Mouse (Mus musculus) lung, postnatal 0 days (tissue): ENCODE results near the gene Rpl34. TPM values are rescaled to one million over a fixed set of nuclear protein-coding genes. Genes with fewer than 3 reads are reported as not detected.

Source experiments
- ATAC-seq: fragments of 200-750 bp; cut with Nextera tagmentation; 2 replicates; pipeline ENCODE4 v1.8.0; 2017; ENCODE audit warnings: moderate library complexity
- DNase-seq: peaks from one replicate; pipeline ENCODE4 v3.0.0-alpha.2; 2016; ENCODE audit warnings: low spot score
- H3K27ac ChIP-seq: fragments of 300-500 bp; sonication (generic); 2 replicates; pipeline ENCODE4 v1.5.1; 2014; ENCODE audit warnings: antibody characterized with exemption, mild to moderate bottlenecking, low read length, mixed read lengths
- H3K27me3 ChIP-seq: fragments of 300-500 bp; sonication (generic); replicated peaks from 2 replicates; pipeline ENCODE4 v1.6.1; 2014; ENCODE audit warnings: low read length, mixed read lengths; ENCODE audit not compliant: insufficient read depth
- H3K36me3 ChIP-seq: fragments of 300-500 bp; sonication (generic); 2 replicates; pipeline ENCODE4 v1.6.1; 2014; ENCODE audit warnings: low read length, mixed read lengths; ENCODE audit not compliant: insufficient read depth
- H3K4me1 ChIP-seq: fragments of 300-500 bp; sonication (generic); 2 replicates; pipeline ENCODE4 v1.6.1; 2014; ENCODE audit warnings: antibody characterized with exemption, low read depth, low read length, mixed read lengths; ENCODE audit not compliant: insufficient read depth
- H3K4me2 ChIP-seq: fragments of 300-500 bp; sonication (generic); replicated peaks from 2 replicates; pipeline ENCODE4 v1.6.1; 2014; ENCODE audit warnings: low read depth, mild to moderate bottlenecking, low read length, moderate library complexity, mixed read lengths
- H3K4me3 ChIP-seq: fragments of 300-500 bp; sonication (generic); 2 replicates; pipeline ENCODE4 v1.5.1; 2014; ENCODE audit warnings: low read depth, low read length
- H3K9ac ChIP-seq: fragments of 300-500 bp; sonication (generic); replicated peaks from 2 replicates; pipeline ENCODE4 v1.6.1; 2014; ENCODE audit warnings: low read depth, mild to moderate bottlenecking
- H3K9me3 ChIP-seq: fragments of 300-500 bp; sonication (generic); 2 replicates; pipeline ENCODE4 v1.6.1; 2016; ENCODE audit warnings: low read length, mixed read lengths
- CTCF ChIP-seq: IDR thresholded peaks from 2 replicates; pipeline ENCODE4 v1.5.1; 2016; ENCODE audit warnings: antibody characterized with exemption, mild to moderate bottlenecking
- EP300 ChIP-seq: IDR thresholded peaks from 2 replicates; pipeline ENCODE4 v1.6.1; 2016; ENCODE audit warnings: antibody characterized with exemption, mild to moderate bottlenecking, control low read depth
- WGBS: fragments of 180-500 bp; shearing (Covaris S2); extraction: QIAGEN DNeasy Blood & Tissue Kit; methylation state at CpG from one replicate; pipeline ENCODE4 v1.1.7; 2014; 5-methylcytosine and 5-hydroxymethylcytosine counted together
- polyA plus RNA-seq: library from polyadenylated mRNA; unstranded; fragments of >200 nt; fragmentation: Nextera tagmentation; extraction: Ambion mirVana; gene quantifications from 2 replicates; pipeline ENCODE4 v1.2.1, GENCODE M21; 2015

Rpl34 gene
- polyA plus RNA-seq, 1 experiment from 2014 or later: 839 TPM

DNA sequence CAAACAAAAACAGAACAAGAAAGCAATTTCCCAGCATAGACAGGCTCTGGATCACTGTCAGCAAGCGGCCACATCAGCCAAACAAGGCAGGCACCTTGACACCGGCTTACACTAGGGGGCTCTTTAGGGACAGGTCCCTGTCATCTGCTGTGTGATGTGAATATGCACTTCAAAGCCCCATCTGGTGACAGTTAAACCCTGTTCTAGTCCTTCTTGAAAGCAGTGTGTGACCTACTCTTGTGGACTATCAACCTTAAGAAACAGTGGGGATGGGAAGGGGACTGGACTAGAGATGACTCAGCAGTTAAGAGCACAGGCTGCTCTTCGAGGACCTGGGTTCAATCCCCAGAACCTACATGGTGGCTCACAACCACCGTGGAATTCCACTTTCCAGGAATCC is 32.6 kb downstream of the Rpl34 start:
- Histone ChIP-seq H3K4me1 (no peaks in the 10 kb centered on the region), H3K9ac (no peak overlapping the region), H3K4me2 (no peak overlapping the region), H3K4me3 (no peak overlapping the region), H3K36me3 (peaks cover 17% of the 10 kb centered on the region), H3K9me3 (no peaks in the 10 kb centered on the region), H3K27me3 (no peaks in the 10 kb centered on the region), H3K27ac (no peak overlapping the region)
- no peak for DNase-seq
- no peak for TF ChIP-seq CTCF
- TF ChIP-seq EP300: no peak
- 70% methylated on average over 4 of the region's 4 CpGs for whole genome bisulfite sequencing
- no peak for ATAC-seq

- H3K9me3 ChIP-seq: no peaks in the 10 kb centered on the region
- ATAC-seq: no peak
- no peak overlapping the region for H3K4me2 ChIP-seq
- H3K4me1 ChIP-seq: no peaks in the 10 kb centered on the region
- no peak overlapping the region for H3K9ac ChIP-seq
- H3K27ac ChIP-seq: no peak overlapping the region
- peaks cover 10% of the 10 kb centered on the region; the same call in 1 of the 2 replicates for H3K36me3 ChIP-seq
- no peaks in the 10 kb centered on the region for H3K27me3 ChIP-seq
- DNase-seq: no peak
- H3K4me3 ChIP-seq: no peak overlapping the region
- TF ChIP-seq CTCF (no peak), EP300 (no peak)
- 92% methylated on average over 7 of the region's 7 CpGs for WGBS
Observed at GRCm38 (mm10) chr3:130694705-130695104, 35.5 kb downstream of the Rpl34 start.

- no peaks in the 10 kb centered on the region for H3K9me3 ChIP-seq
- WGBS: 56% methylated on average over 9 of the region's 9 CpGs
- H3K4me3 ChIP-seq: no peak overlapping the region
- ATAC-seq: no peak
- no peak overlapping the region for H3K4me2 ChIP-seq
- no peaks in the 10 kb centered on the region for H3K4me1 ChIP-seq
- peaks cover 8% of the 10 kb centered on the region; the same call in 1 of the 2 replicates for H3K36me3 ChIP-seq
- no peak overlapping the region for H3K9ac ChIP-seq
- DNase-seq: peak; percentile 81
- TF ChIP-seq EP300 (no peak), CTCF (peak; percentile 76)
- no peaks in the 10 kb centered on the region for H3K27me3 ChIP-seq
- no peak overlapping the region for H3K27ac ChIP-seq
Observed at GRCm38 (mm10) chr3:130694041-130694593, 36.1 kb downstream of the Rpl34 start.

- Histone ChIP-seq H3K9me3 (no peaks in the 10 kb centered on the region), H3K27ac (peak overlapping the region; percentile 82), H3K27me3 (no peaks in the 10 kb centered on the region), H3K4me1 (no peaks in the 10 kb centered on the region), H3K4me3 (peak overlapping the region; percentile 36), H3K9ac (peak overlapping the region; percentile 20), H3K4me2 (peak overlapping the region; percentile 54), H3K36me3 (peaks cover 7% of the 10 kb centered on the region; the same call in 1 of the 2 replicates)
- TF ChIP-seq EP300: no peak
- no peak for TF ChIP-seq CTCF
- ATAC-seq (peak; percentile 47), DNase-seq (no peak)
- 19% methylated on average over 12 of the region's 12 CpGs for WGBS
Observed at GRCm38 (mm10) chr3:130691596-130692170, 38.5 kb downstream of the Rpl34 start.

GRCm38 (mm10) chr3:130690834-130691595 is 39.2 kb downstream of the Rpl34 start:
- peak; percentile 63 for TF ChIP-seq CTCF
- peak; percentile 12; the same call in 1 of the 2 replicates for TF ChIP-seq EP300
- DNase-seq: peak; percentile 86
- Histone ChIP-seq H3K9me3 (no peaks in the 10 kb centered on the region), H3K9ac (peak overlapping the region; percentile 20), H3K4me1 (no peaks in the 10 kb centered on the region), H3K27ac (peak overlapping the region; percentile 82), H3K4me2 (peak overlapping the region; percentile 54), H3K27me3 (no peaks in the 10 kb centered on the region), H3K36me3 (peaks cover 7% of the 10 kb centered on the region; the same call in 1 of the 2 replicates), H3K4me3 (peak overlapping the region; percentile 36)
- ATAC-seq: peak; percentile 88
- WGBS: 5% methylated on average over 20 of the region's 20 CpGs

DNA sequence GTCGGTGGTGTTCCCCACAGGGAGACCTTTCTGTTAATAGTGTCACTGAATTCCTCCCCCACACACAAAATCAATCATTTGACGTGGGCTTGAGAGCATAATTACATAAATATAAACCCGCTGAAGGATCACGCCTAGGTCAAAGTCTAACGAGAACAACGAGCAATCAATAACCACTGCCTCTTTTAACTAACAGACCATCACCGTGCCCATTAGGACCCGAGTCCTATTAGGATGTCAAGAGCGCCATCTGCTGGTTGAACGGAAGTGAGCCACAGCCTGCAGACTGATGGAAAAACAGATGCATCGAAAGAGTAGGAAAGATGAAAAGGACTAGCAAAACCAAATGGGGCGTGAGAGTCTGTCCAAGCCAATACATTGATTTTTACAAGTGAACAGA is 40.6 kb downstream of the Rpl34 start:
- ATAC-seq: no peak

More for the DNA sequence above, 40.6 kb downstream of the Rpl34 start:
- Histone ChIP-seq H3K9me3 (no peaks in the 10 kb centered on the region), H3K27ac (no peak overlapping the region), H3K4me1 (no peaks in the 10 kb centered on the region), H3K9ac (no peak overlapping the region), H3K36me3 (no peaks in the 10 kb centered on the region), H3K4me3 (no peak overlapping the region), H3K4me2 (no peak overlapping the region), H3K27me3 (no peaks in the 10 kb centered on the region)
- 16% methylated on average over 12 of the region's 12 CpGs for WGBS
- TF ChIP-seq EP300 (no peak), CTCF (peak; percentile 88)
- DNase-seq: peak; percentile 71
